Mouse (Mus musculus): ENCODE measurements at regions not wholly inside any gene's neighbourhood (a gene's known extent, or its start where the extent isn't known, plus 50 kb on each side); places are given as distances from the start of the nearest gene placed in this dataset.
"Not testable (repeated sequence)": the region's sequence is repeated elsewhere in the genome, so short reads cannot be mapped to it uniquely, and the experiment has no call there.

DNA sequence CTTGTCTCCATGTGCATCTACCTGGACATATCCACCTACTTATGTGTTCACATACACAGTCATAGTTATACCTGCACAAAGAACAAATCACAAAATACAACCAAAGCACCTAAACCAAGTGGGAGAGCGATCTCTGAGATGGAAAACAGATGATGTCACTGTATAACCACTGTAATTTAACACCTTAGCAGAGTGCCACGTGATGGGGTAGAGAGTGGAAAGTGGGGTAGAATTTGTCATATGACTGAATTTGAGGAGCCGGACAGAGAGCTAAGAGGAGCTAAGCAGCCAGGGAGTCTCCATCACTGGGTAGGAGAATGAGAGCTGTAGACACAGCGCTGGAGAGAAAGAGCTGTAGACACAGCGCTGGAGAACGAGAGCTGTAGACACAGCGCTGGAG lies 381.6 kb downstream of the Epm2a start:
- no peaks in the 10 kb centered on the region for H3K27me3 ChIP-seq (replicated peaks)
- H3K36me3 ChIP-seq = no peaks in the 10 kb centered on the region
- ATAC-seq (ENCODE audit: insufficient number of reproducible peaks, low FRiP score) = no peak
- H3K4me3 ChIP-seq = no peak overlapping the region
- no peak overlapping the region for H3K9ac ChIP-seq
- no peak overlapping the region for H3K4me2 ChIP-seq
- no peak overlapping the region for H3K27ac ChIP-seq (ENCODE audit: poor library complexity, severe bottlenecking)
- WGBS = 72% methylated on average over 7 of the region's 7 CpGs
- H3K4me1 ChIP-seq (replicated peaks) = no peaks in the 10 kb centered on the region
- H3K9me3 ChIP-seq (replicated peaks) = no peaks in the 10 kb centered on the region

DNA sequence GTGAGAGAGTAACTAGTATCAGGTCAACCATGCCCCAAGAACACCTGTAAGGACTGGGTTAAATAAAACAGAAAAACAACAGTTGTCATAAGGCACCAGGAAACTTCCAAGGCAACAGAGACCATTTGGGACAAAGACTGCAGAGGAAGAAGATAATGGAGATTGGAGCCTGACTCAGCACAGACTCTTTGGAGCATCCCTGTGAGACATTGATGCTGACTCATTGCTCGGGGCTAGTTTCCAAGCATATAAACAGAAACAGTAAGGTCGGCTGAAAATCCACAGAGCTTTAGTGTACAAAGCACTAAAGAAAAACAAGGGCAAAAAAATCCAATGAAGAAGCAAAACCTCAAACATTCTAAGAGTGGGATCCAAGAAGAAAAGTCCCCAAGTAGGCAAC lies 386.3 kb downstream of the Epm2a start:
- no peak overlapping the region for H3K9ac ChIP-seq
- H3K4me3 ChIP-seq = no peak overlapping the region
- H3K27me3 ChIP-seq (replicated peaks) = no peaks in the 10 kb centered on the region
- no peaks in the 10 kb centered on the region for H3K4me1 ChIP-seq (replicated peaks)
- H3K27ac ChIP-seq (ENCODE audit: poor library complexity, severe bottlenecking) = no peak overlapping the region
- no peaks in the 10 kb centered on the region for H3K36me3 ChIP-seq
- WGBS = 72% methylated on average over 2 of the region's 2 CpGs
- no peak for ATAC-seq (ENCODE audit: insufficient number of reproducible peaks, low FRiP score)
- no peaks in the 10 kb centered on the region for H3K9me3 ChIP-seq (replicated peaks)
- no peak overlapping the region for H3K4me2 ChIP-seq

DNA sequence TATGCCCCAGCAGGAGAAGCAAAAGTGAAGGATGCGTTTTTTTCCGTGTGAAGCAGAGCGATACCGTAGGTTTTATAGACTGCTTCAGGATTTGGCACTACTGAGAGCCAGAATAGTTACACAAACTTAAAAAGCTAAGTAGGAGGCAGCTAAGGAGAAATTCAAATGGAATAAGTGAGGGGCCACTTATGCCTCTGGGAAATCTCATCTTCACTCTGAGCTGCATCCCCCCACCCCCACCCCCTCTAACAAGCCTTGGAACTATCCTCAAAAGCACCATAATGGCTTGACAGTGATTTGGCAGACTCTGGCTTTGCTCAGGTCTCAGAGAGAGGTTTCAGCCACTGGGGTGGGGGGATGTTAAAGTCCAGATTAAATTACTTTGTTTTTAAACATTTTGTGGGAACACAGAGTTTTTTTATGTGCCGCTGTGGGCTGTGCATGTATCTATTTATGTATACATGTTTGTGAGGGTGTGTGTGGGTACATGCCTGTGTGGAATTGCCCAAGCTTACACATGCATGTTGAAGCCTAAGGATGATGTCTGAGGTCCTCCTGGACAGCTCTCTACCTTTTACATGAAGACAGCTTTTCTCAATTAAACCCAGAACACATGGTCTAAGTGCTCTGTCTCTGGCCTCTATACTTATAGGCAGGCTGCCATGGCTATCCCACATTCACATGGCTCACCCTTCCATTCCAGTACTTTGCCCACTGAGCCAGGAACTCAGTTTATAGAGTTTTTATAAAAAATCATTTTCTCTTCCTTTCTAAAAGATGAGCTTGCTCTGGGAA lies 396.6 kb downstream of the Epm2a start:
- no peak overlapping the region for H3K9ac ChIP-seq
- H3K27ac ChIP-seq (ENCODE audit: poor library complexity, severe bottlenecking) = no peak overlapping the region
- H3K4me2 ChIP-seq = no peak overlapping the region
- 66% methylated on average over 5 of the region's 5 CpGs for WGBS
- ATAC-seq (ENCODE audit: insufficient number of reproducible peaks, low FRiP score) = no peak
- H3K4me3 ChIP-seq = no peak overlapping the region
- H3K4me1 ChIP-seq (replicated peaks) = no peaks in the 10 kb centered on the region
- no peaks in the 10 kb centered on the region for H3K9me3 ChIP-seq (replicated peaks)
- no peaks in the 10 kb centered on the region for H3K36me3 ChIP-seq
- no peaks in the 10 kb centered on the region for H3K27me3 ChIP-seq (replicated peaks)

DNA sequence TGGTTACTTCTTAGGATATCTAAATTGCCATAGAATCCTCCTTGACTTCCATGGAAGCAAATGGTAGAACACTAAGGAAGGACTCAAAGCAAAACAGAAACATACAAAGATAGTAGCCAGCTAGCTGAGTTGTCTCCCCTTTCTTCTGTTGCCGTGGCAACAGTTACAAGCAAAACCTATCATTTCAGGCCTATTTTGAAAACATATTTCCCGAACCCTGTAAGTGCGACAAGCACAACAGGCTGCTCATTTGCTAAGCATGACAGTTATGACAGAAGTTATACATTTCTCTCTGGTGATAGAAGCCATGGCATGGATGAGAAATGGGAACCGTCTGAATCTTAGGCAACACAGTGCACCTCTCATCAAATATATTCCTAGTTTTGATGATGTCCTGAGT lies 402.4 kb downstream of the Epm2a start:
- H3K9ac ChIP-seq = no peak overlapping the region
- no peak overlapping the region for H3K4me2 ChIP-seq
- H3K36me3 ChIP-seq = no peaks in the 10 kb centered on the region
- no peak overlapping the region for H3K4me3 ChIP-seq
- no peaks in the 10 kb centered on the region for H3K27me3 ChIP-seq (replicated peaks)
- WGBS = 83% methylated on average over 4 of the region's 4 CpGs
- ATAC-seq (ENCODE audit: insufficient number of reproducible peaks, low FRiP score) = no peak
- H3K4me1 ChIP-seq (replicated peaks) = no peaks in the 10 kb centered on the region
- no peak overlapping the region for H3K27ac ChIP-seq (ENCODE audit: poor library complexity, severe bottlenecking)
- H3K9me3 ChIP-seq (replicated peaks) = no peaks in the 10 kb centered on the region

DNA sequence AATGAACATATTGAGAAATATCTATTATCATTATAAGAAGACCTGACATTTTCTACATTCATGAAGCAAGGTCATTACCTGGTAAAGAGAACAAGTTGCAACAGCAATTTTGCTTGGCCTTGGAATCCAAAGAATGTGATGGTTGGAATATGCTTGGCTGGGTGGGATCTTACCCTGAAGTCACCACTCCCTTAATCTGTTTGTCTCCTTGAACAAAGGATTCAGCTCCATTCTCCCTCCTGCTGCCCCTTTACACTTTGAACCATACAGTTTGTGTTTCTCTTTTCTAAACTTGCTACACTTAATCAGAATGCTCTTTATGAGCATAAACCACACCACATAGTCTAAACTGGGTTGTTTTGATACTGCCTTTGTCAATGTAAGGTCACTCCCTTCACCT lies 403.8 kb downstream of the Epm2a start:
- H3K9ac ChIP-seq = no peak overlapping the region
- no peaks in the 10 kb centered on the region for H3K27me3 ChIP-seq (replicated peaks)
- H3K4me1 ChIP-seq (replicated peaks) = no peaks in the 10 kb centered on the region
- ATAC-seq (ENCODE audit: insufficient number of reproducible peaks, low FRiP score) = no peak
- no peaks in the 10 kb centered on the region for H3K36me3 ChIP-seq
- no peak overlapping the region for H3K4me2 ChIP-seq
- no peak overlapping the region for H3K4me3 ChIP-seq
- H3K27ac ChIP-seq (ENCODE audit: poor library complexity, severe bottlenecking) = no peak overlapping the region
- H3K9me3 ChIP-seq (replicated peaks) = no peaks in the 10 kb centered on the region

DNA sequence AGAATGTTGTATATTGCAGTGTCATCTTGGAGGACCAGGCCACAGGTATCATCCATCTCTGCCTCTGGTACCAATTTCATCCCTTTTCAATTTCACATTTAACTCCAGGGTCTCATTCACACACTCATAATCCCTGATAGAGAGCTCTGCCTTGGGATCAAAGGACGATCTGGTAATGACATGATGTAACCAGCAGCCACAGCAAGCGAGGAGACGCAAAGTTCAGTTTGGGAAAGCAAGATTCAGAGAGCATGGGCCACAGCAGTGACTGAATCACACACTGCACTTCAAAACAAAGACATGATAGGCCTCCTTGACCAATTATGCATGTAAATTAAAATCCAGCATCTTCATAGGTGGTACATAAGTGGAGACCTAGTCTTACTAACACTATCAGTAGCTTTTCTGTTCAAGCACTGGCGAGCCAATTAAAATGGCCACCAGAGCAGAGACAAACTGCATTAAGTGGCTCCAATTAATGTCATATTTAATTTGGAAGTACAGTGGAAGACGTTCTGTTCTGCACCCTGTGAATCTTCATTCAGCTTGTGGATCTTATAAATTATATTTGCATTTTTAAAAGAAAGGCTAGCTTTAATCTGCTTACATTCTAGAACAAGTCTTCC lies 412.0 kb downstream of the Epm2a start:
- no peak for ATAC-seq (ENCODE audit: insufficient number of reproducible peaks, low FRiP score)
- H3K36me3 ChIP-seq = no peaks in the 10 kb centered on the region
- H3K4me2 ChIP-seq = no peak overlapping the region
- WGBS = 75% methylated on average over 5 of the region's 5 CpGs
- no peak overlapping the region for H3K9ac ChIP-seq
- H3K27ac ChIP-seq (ENCODE audit: poor library complexity, severe bottlenecking) = no peak overlapping the region
- H3K9me3 ChIP-seq (replicated peaks) = no peaks in the 10 kb centered on the region
- H3K4me3 ChIP-seq = no peak overlapping the region
- no peaks in the 10 kb centered on the region for H3K4me1 ChIP-seq (replicated peaks)
- no peaks in the 10 kb centered on the region for H3K27me3 ChIP-seq (replicated peaks)

DNA sequence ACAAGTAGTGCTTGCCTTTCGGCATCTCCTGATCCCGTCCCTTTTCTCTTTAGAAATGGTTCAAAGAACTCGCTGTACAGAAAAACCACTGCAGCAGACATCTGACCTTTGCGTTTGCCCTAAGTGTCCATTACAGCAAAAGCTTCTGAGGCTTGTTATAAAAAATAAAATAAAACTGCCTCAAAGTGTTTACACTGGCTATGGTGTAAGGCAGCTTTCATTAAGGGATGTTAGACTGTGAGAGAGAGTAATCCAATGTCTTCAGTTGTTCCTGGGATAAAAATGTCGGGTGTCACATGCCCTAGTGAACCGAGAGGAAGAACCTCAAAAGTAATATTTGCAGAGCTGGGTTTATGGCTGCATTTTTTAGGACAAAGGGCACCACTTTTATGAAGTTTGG lies 434.7 kb downstream of the Epm2a start:
- no peak for ATAC-seq (ENCODE audit: insufficient number of reproducible peaks, low FRiP score)
- H3K9ac ChIP-seq = no peak overlapping the region
- 81% methylated on average over 6 of the region's 6 CpGs for WGBS

DNA sequence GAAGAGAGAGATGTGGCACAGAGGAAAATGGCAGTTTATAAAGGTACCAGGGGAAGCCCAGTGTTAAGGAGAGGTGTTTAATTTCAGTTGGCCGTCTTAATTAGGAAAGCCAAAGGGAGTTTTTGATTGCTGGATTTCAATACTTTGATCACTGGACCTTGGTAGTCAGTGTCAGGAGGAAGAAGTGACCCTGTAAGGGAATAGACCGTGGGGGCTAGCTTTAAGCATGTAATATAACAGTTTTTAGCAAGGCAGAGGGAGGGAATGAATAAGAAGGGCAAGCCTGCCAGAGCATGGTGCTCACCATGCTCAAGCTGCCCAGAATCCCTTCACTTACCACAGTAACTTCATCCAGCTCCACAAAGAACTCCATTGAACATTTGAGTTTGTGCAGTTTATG lies 437.1 kb downstream of the Epm2a start:
- Histone ChIP-seq H3K36me3 (no peaks in the 10 kb centered on the region), H3K4me1 (replicated peaks) (no peaks in the 10 kb centered on the region), H3K9ac (no peak overlapping the region), H3K27me3 (replicated peaks) (no peaks in the 10 kb centered on the region), H3K9me3 (replicated peaks) (0 out of 2 replicates have a peak, but pooled peaks cover 4% of the 10 kb centered on the region), H3K4me2 (no peak overlapping the region), H3K27ac (ENCODE audit: poor library complexity, severe bottlenecking) (no peak overlapping the region), H3K4me3 (no peak overlapping the region)
- ATAC-seq (ENCODE audit: insufficient number of reproducible peaks, low FRiP score) = no peak
- WGBS = 73% methylated on average over 2 of the region's 2 CpGs

More for the DNA sequence above, 434.7 kb downstream of the Epm2a start:
- no peak overlapping the region for H3K4me2 ChIP-seq
- 0 out of 2 replicates have a peak, but pooled peaks cover 4% of the 10 kb centered on the region for H3K9me3 ChIP-seq (replicated peaks)
- H3K36me3 ChIP-seq = no peaks in the 10 kb centered on the region
- no peak overlapping the region for H3K4me3 ChIP-seq
- no peaks in the 10 kb centered on the region for H3K4me1 ChIP-seq (replicated peaks)
- H3K27ac ChIP-seq (ENCODE audit: poor library complexity, severe bottlenecking) = no peak overlapping the region
- no peaks in the 10 kb centered on the region for H3K27me3 ChIP-seq (replicated peaks)

DNA sequence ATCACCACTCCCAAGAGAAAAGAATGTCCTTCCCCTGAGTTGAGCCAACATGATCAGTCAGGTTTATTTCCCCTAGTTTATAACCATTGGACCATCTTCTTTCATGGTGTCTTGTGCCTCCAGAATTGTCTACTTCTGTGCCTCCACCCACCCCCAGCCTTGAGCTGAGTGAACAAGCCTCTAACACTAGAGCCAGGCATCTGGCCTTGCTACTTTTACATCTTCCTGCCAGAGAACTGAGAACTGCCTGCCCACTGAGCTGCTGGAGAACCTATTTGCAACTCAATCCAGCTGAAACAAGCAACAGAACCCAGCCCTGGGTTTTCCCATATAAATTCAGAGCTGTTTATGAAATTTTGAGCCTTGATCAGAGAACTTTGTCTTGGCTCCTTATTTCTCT lies 444.0 kb downstream of the Epm2a start:
- Histone ChIP-seq H3K27me3 (replicated peaks) (no peaks in the 10 kb centered on the region), H3K9me3 (replicated peaks) (no peaks in the 10 kb centered on the region), H3K4me2 (no peak overlapping the region), H3K4me1 (replicated peaks) (no peaks in the 10 kb centered on the region), H3K4me3 (no peak overlapping the region), H3K36me3 (no peaks in the 10 kb centered on the region), H3K9ac (no peak overlapping the region), H3K27ac (ENCODE audit: poor library complexity, severe bottlenecking) (no peak overlapping the region)
- ATAC-seq (ENCODE audit: insufficient number of reproducible peaks, low FRiP score) = no peak

DNA sequence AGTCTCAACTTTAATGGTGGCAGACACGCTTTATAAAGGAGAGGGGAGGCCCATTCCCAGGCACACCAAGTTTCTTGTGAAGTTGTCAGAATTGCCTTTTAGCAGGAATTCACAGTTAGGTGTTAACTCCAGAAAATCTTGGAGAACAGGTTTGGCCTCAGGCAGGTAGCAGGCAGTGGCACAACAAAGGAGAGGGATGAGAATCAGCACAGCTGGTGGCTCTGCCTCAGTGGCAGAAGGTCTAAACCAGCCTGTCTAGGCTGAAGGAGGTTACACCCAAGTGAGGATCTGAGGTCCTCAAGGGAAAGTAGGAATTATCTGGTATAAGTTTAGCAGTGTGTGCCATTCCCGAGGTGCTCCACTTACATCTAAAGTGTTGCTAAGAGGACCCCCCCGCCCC lies 456.3 kb downstream of the Epm2a start:
- Histone ChIP-seq H3K27me3 (replicated peaks) (no peaks in the 10 kb centered on the region), H3K4me2 (no peak overlapping the region), H3K9ac (no peak overlapping the region), H3K4me3 (no peak overlapping the region), H3K27ac (ENCODE audit: poor library complexity, severe bottlenecking) (no peak overlapping the region), H3K9me3 (replicated peaks) (no peaks in the 10 kb centered on the region; the same call in 1 of the 2 replicates), H3K4me1 (replicated peaks) (no peaks in the 10 kb centered on the region), H3K36me3 (no peaks in the 10 kb centered on the region)
- WGBS = 73% methylated on average over 3 of the region's 3 CpGs
- ATAC-seq (ENCODE audit: insufficient number of reproducible peaks, low FRiP score) = no peak

DNA sequence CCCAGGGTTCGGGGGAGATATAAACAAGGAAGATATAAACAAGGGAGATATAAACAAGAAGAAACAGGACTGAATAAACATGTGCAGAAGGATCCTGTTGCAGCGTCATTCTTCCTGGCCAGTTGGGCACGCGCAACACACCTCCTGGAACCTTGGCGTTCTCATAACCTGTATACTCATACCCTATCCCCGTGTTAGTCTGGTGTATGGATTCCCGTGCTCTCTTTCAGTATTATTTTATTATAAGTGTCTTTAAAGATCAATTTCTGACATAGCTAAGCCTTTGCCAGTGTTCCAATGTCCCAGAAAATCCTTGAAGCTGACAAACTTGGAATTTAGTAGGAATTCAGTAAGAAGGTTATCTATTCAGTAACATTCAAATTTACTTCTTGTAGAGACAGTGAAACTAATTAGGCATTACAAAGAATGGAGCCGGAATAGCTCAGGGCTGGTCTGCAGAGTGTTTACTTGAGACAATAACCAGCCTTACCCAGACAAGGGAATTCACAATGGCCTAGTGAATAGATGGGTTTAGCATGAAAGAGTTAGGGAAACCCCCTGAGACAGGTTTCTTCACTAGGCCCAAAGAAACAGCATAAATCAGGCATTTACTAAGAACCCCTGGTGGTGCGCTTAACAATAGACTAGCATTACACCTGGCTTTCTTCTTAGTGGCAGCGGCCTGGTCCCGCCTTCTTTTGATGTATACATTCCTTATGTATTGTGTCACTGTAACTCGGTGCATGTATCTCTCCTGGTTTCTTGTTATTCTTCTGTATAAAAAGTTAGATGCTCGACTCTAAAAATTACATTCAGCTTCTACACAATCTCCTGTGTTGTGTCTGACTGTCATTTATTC lies 458.4 kb downstream of the Epm2a start:
- H3K4me2 ChIP-seq; H3K36me3 ChIP-seq; ATAC-seq (ENCODE audit: insufficient number of reproducible peaks, low FRiP score); H3K4me3 ChIP-seq; H3K4me1 ChIP-seq (replicated peaks); H3K27ac ChIP-seq (ENCODE audit: poor library complexity, severe bottlenecking); H3K27me3 ChIP-seq (replicated peaks); H3K9ac ChIP-seq; H3K9me3 ChIP-seq (replicated peaks): not testable (repeated sequence)
- 79% methylated on average over 13 of the region's 13 CpGs for WGBS
